Mouse (Mus musculus): ENCODE measurements around the gene Arhgap25. TPM values are rescaled to one million over a fixed set of nuclear protein-coding genes. Genes with fewer than 3 reads are reported as not detected.
"Not testable (repeated sequence)": the region's sequence is repeated elsewhere in the genome, so short reads cannot be mapped to it uniquely, and the experiment has no call there.

Arhgap25 gene
- polyA plus RNA-seq, 1 experiment from 2014 or later: 7.5 TPM

DNA sequence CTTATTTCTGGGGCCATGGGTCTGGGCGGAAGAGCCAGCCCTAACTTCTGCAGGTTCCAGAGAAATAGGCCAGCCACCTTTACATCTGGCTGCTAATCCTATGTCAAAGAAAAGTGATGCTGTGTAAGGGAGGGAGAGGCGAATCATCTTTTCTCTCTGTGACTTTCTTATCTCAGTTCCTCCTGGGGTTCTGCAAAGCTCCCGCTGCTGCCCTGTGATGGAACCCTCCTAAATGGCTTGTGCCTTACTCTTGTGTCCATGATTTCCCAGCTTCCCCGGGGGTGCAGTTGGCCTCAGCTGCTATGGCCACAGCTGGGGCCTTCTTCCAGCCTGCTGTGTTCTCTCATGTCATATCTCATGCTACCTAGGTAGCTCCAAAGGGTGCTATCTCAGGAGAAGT, 5.7 kb downstream of the Arhgap25 start:
- WGBS: 63% methylated on average over 4 of the region's 4 CpGs
- ATAC-seq (replicated peaks; ENCODE audit: extremely low read depth, insufficient read depth, low FRiP score): no peak
- Histone ChIP-seq H3K4me2 (ENCODE audit: low read depth, low read length) (no peak overlapping the region), H3K36me3 (ENCODE audit: control insufficient read depth, insufficient read depth) (no peaks in the 10 kb centered on the region), H3K27me3 (ENCODE audit: control insufficient read depth, insufficient read depth, low read length) (peaks cover 3% of the 10 kb centered on the region; the same call in 1 of the 2 replicates), H3K27ac (ENCODE audit: low read length) (no peak overlapping the region), H3K9ac (ENCODE audit: low read length) (no peak overlapping the region), H3K9me3 (replicated peaks; ENCODE audit: control insufficient read depth, low read length) (no peaks in the 10 kb centered on the region), H3K4me3 (ENCODE audit: low read length) (no peak overlapping the region), H3K4me1 (ENCODE audit: control insufficient read depth, insufficient read depth, low read length) (no peaks in the 10 kb centered on the region)

DNA sequence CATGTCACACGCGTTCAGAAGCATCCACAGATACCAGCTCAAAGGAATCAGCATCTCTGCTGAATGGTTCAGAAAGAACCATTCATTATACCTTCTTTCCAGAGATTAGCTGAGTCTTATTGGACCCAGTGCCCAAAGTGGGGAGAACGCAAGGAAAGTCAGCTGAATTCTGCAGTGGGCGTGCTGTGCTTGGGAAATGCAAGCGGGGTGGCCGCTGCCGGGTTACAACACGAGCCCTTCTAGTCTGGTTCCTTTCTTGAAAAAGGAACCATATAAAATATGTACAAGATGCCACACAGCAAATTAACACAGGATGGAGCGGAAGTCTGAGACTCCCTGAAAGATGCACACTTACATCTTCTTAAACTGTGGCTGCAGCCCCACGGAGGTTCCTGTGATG, 7.9 kb downstream of the Arhgap25 start:
- peaks cover 3% of the 10 kb centered on the region; the same call in 1 of the 2 replicates for H3K27me3 ChIP-seq (ENCODE audit: control insufficient read depth, insufficient read depth, low read length)
- no peak overlapping the region for H3K4me2 ChIP-seq (ENCODE audit: low read depth, low read length)
- WGBS: 90% methylated on average over 10 of the region's 10 CpGs
- ATAC-seq (replicated peaks; ENCODE audit: extremely low read depth, insufficient read depth, low FRiP score): no peak
- H3K4me3 ChIP-seq (ENCODE audit: low read length): no peak overlapping the region
- H3K9ac ChIP-seq (ENCODE audit: low read length): no peak overlapping the region
- no peaks in the 10 kb centered on the region for H3K9me3 ChIP-seq (replicated peaks; ENCODE audit: control insufficient read depth, low read length)
- H3K4me1 ChIP-seq (ENCODE audit: control insufficient read depth, insufficient read depth, low read length): no peaks in the 10 kb centered on the region
- no peaks in the 10 kb centered on the region for H3K36me3 ChIP-seq (ENCODE audit: control insufficient read depth, insufficient read depth)
- no peak overlapping the region for H3K27ac ChIP-seq (ENCODE audit: low read length)

DNA sequence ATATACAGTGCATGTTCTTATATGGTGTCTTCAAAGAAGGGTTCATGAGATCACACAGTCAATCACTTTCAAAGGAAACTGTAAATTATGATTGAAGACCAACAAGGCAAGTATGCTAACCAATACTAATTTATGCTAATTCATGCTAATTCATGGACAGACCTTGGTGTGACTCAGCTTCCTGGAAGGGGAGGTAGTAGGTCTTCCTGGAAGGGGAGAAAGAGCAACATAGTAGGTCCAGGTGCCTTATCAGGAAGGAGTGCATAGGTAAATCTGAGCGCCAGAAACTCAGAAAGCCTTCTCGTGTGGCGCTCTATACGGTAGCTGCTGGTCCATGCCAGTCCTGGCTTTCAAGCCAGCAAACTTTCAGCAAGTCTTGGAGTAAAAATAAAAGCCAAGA, 8.8 kb downstream of the Arhgap25 start:
- Histone ChIP-seq H3K4me2 (ENCODE audit: low read depth, low read length) (no peak overlapping the region), H3K9ac (ENCODE audit: low read length) (no peak overlapping the region), H3K36me3 (ENCODE audit: control insufficient read depth, insufficient read depth) (no peaks in the 10 kb centered on the region), H3K4me1 (ENCODE audit: control insufficient read depth, insufficient read depth, low read length) (no peaks in the 10 kb centered on the region), H3K27ac (ENCODE audit: low read length) (no peak overlapping the region), H3K4me3 (ENCODE audit: low read length) (no peak overlapping the region), H3K9me3 (replicated peaks; ENCODE audit: control insufficient read depth, low read length) (no peaks in the 10 kb centered on the region), H3K27me3 (ENCODE audit: control insufficient read depth, insufficient read depth, low read length) (peaks cover 6% of the 10 kb centered on the region; the same call in 1 of the 2 replicates)
- WGBS: 80% methylated on average over 4 of the region's 4 CpGs
- no peak for ATAC-seq (replicated peaks; ENCODE audit: extremely low read depth, insufficient read depth, low FRiP score)

DNA sequence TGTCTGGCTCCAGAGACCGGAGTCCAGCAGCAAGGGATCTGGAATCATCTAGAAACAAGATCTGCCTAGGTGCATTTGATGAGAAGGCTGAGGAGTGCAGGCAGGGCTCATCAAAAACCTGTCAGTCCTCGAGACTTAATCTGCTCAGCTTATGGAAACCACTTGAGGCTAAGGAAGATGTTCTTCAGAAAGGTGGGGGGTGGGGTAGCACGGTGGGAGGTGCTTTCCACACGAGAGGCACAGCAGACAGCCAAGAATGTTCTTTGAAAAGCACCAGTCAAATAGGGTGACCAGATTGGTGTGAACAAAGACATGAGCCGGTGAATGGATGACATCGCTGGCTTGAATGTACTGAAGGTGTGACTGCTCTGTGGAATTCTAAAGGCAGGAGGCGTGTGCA, 9.3 kb downstream of the Arhgap25 start:
- no peaks in the 10 kb centered on the region for H3K36me3 ChIP-seq (ENCODE audit: control insufficient read depth, insufficient read depth)
- H3K4me1 ChIP-seq (ENCODE audit: control insufficient read depth, insufficient read depth, low read length): no peaks in the 10 kb centered on the region
- no peak overlapping the region for H3K4me3 ChIP-seq (ENCODE audit: low read length)
- ATAC-seq (replicated peaks; ENCODE audit: extremely low read depth, insufficient read depth, low FRiP score): no peak
- H3K9ac ChIP-seq (ENCODE audit: low read length): no peak overlapping the region
- H3K9me3 ChIP-seq (replicated peaks; ENCODE audit: control insufficient read depth, low read length): no peaks in the 10 kb centered on the region
- H3K27ac ChIP-seq (ENCODE audit: low read length): no peak overlapping the region
- WGBS: 56% methylated on average over 7 of the region's 7 CpGs
- no peak overlapping the region for H3K4me2 ChIP-seq (ENCODE audit: low read depth, low read length)
- H3K27me3 ChIP-seq (ENCODE audit: control insufficient read depth, insufficient read depth, low read length): peaks cover 6% of the 10 kb centered on the region; the same call in 1 of the 2 replicates

DNA sequence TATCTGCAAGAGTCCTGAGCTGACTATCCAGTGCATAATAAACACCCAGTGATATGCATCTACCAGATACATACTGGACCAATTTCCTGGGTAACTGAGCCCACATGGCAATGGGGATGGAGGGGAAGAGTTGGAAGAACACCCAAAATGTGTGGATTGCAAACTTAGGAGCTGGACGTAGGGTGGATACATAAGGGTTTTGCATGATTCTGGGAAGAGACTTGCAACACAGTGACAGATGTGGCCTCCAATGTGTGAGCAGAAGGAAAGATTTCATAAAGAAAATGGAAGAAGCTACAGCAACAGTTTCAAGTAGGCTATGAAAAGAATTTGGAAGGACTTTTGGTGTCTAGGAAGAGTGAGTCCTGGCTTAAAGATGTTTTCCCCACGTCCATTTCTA, 10.0 kb downstream of the Arhgap25 start:
- no peak for ATAC-seq (replicated peaks; ENCODE audit: extremely low read depth, insufficient read depth, low FRiP score)
- WGBS: 69% methylated on average over 2 of the region's 2 CpGs
- no peak overlapping the region for H3K9ac ChIP-seq (ENCODE audit: low read length)
- no peak overlapping the region for H3K4me2 ChIP-seq (ENCODE audit: low read depth, low read length)
- no peak overlapping the region for H3K4me3 ChIP-seq (ENCODE audit: low read length)
- no peaks in the 10 kb centered on the region for H3K9me3 ChIP-seq (replicated peaks; ENCODE audit: control insufficient read depth, low read length)
- no peak overlapping the region for H3K27ac ChIP-seq (ENCODE audit: low read length)
- H3K27me3 ChIP-seq (ENCODE audit: control insufficient read depth, insufficient read depth, low read length): peaks cover 6% of the 10 kb centered on the region; the same call in 1 of the 2 replicates
- no peaks in the 10 kb centered on the region for H3K4me1 ChIP-seq (ENCODE audit: control insufficient read depth, insufficient read depth, low read length)
- no peaks in the 10 kb centered on the region for H3K36me3 ChIP-seq (ENCODE audit: control insufficient read depth, insufficient read depth)

DNA sequence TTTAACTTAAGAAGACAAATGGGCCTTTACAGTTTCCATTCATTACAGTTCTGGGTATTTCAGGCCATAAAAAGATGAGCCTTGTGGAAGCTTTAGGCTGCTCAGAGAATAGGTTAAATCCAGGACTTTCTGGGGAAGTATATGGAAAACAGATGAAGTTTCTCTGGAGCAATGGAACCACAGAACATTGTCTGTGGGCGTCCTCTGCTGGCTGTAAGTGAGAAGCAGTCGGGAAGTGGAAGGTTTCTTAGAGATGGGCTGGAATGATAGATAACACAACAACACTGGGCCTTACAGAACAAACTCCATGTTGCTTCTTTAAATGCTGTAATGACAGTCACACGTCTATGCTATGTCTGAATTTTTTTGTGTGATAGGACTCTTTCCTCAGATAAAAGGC, 10.8 kb downstream of the Arhgap25 start:
- Histone ChIP-seq H3K27ac (ENCODE audit: low read length) (no peak overlapping the region), H3K9me3 (replicated peaks; ENCODE audit: control insufficient read depth, low read length) (no peaks in the 10 kb centered on the region), H3K4me1 (ENCODE audit: control insufficient read depth, insufficient read depth, low read length) (no peaks in the 10 kb centered on the region), H3K4me2 (ENCODE audit: low read depth, low read length) (no peak overlapping the region), H3K9ac (ENCODE audit: low read length) (no peak overlapping the region), H3K27me3 (ENCODE audit: control insufficient read depth, insufficient read depth, low read length) (peaks cover 6% of the 10 kb centered on the region; the same call in 1 of the 2 replicates), H3K36me3 (ENCODE audit: control insufficient read depth, insufficient read depth) (no peaks in the 10 kb centered on the region), H3K4me3 (ENCODE audit: low read length) (no peak overlapping the region)
- 26% methylated on average over 3 of the region's 3 CpGs for WGBS
- ATAC-seq (replicated peaks; ENCODE audit: extremely low read depth, insufficient read depth, low FRiP score): no peak

DNA sequence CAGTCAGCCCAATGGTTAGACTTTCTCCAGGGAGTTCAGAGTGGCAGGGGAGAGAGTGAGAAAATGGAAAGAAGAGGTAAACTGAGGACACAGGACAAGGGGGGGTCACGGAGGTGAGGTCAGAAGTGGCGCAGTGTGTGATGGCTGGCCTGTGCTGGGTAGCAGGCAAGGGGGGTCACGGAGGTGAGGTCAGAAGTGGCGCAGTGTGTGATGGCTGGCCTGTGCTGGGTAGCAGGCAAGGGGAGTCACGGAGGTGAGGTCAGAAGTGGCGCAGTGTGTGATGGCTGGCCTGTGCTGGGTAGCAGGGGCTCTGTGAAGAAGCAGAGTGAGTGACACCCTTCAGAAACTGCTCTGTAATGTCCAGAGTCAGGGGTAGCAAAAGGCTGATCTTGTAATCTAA, 11.4 kb downstream of the Arhgap25 start:
- H3K9me3 ChIP-seq (replicated peaks; ENCODE audit: control insufficient read depth, low read length); H3K4me3 ChIP-seq (ENCODE audit: low read length); H3K4me2 ChIP-seq (ENCODE audit: low read depth, low read length); H3K9ac ChIP-seq (ENCODE audit: low read length); H3K27me3 ChIP-seq (ENCODE audit: control insufficient read depth, insufficient read depth, low read length); H3K27ac ChIP-seq (ENCODE audit: low read length); H3K4me1 ChIP-seq (ENCODE audit: control insufficient read depth, insufficient read depth, low read length); H3K36me3 ChIP-seq (ENCODE audit: control insufficient read depth, insufficient read depth); ATAC-seq (replicated peaks; ENCODE audit: extremely low read depth, insufficient read depth, low FRiP score): not testable (repeated sequence)
- 87% methylated on average over 6 of the region's 6 CpGs for WGBS

DNA sequence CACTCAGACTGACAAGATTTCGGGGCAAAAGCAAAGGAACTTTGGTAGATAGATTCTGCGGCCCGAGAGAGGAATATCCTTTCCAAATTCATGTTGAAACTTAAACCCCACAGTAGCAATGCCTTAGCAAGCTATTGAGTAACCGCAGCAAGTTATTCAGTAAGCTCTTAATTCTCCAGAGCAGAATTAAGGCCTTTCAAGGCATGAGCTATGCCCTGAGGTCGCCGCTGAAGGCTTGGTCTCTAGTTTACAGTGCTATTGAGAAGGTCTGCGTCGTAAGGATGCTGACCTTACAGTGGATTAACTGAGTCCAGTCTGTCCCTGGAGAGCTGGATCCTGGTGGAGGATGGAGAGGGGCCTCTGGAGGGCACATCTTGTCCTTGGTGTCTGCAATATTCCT, 12.5 kb downstream of the Arhgap25 start:
- no peak for ATAC-seq (replicated peaks; ENCODE audit: extremely low read depth, insufficient read depth, low FRiP score)
- H3K9ac ChIP-seq (ENCODE audit: low read length): no peak overlapping the region

DNA sequence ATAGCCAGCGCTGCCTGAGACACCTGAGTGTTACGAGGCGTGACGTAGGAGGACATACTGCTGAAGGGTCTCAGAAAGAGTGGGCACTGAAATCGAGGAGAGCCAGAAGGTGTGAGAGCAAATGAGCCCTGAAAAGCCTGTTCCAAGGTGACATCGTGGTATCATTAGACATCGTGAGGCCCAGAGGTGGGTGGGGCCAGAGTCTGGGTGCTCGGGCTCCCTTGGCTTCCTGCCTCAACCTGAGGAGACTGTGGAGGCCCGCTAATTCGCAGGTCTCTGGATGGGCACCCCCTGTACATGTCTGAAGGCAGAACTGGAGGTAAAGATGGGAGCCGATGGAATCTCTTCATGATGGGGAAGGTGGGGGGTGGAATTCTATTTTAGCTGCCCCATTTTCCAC, 13.2 kb downstream of the Arhgap25 start:
- no peaks in the 10 kb centered on the region for H3K9me3 ChIP-seq (replicated peaks; ENCODE audit: control insufficient read depth, low read length)
- peaks cover 9% of the 10 kb centered on the region for H3K27me3 ChIP-seq (ENCODE audit: control insufficient read depth, insufficient read depth, low read length)
- no peak overlapping the region for H3K9ac ChIP-seq (ENCODE audit: low read length)
- no peak overlapping the region for H3K27ac ChIP-seq (ENCODE audit: low read length)
- H3K4me3 ChIP-seq (ENCODE audit: low read length): no peak overlapping the region
- no peaks in the 10 kb centered on the region for H3K4me1 ChIP-seq (ENCODE audit: control insufficient read depth, insufficient read depth, low read length)
- H3K4me2 ChIP-seq (ENCODE audit: low read depth, low read length): no peak overlapping the region
- no peak for ATAC-seq (replicated peaks; ENCODE audit: extremely low read depth, insufficient read depth, low FRiP score)
- no peaks in the 10 kb centered on the region for H3K36me3 ChIP-seq (ENCODE audit: control insufficient read depth, insufficient read depth)
- 81% methylated on average over 11 of the region's 11 CpGs for WGBS

More for the DNA sequence above, 12.5 kb downstream of the Arhgap25 start:
- H3K36me3 ChIP-seq (ENCODE audit: control insufficient read depth, insufficient read depth): no peaks in the 10 kb centered on the region
- WGBS: 89% methylated on average over 8 of the region's 8 CpGs
- no peaks in the 10 kb centered on the region for H3K4me1 ChIP-seq (ENCODE audit: control insufficient read depth, insufficient read depth, low read length)
- no peak overlapping the region for H3K27ac ChIP-seq (ENCODE audit: low read length)
- no peak overlapping the region for H3K4me3 ChIP-seq (ENCODE audit: low read length)
- no peaks in the 10 kb centered on the region for H3K9me3 ChIP-seq (replicated peaks; ENCODE audit: control insufficient read depth, low read length)
- peaks cover 9% of the 10 kb centered on the region for H3K27me3 ChIP-seq (ENCODE audit: control insufficient read depth, insufficient read depth, low read length)
- H3K4me2 ChIP-seq (ENCODE audit: low read depth, low read length): no peak overlapping the region

DNA sequence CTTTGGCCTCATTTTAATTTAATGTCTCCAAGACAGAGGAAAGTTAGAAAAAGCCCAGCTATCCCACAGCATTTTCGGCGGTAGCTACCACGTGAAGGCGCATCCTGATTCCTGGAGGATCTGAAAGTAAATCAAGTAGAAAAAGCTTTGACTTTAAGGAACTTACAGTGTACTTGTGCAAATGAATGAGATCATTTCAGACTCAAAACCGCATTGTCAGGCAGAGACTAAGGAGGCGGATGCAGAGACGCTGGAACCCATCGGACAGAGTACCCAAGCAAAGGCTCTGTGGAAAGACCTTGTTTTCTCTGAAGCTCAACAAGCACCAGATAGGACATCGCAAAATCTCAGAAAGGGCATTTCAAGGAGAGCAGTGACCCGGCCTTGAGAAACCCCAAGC, 14.4 kb downstream of the Arhgap25 start:
- Histone ChIP-seq H3K27me3 (ENCODE audit: control insufficient read depth, insufficient read depth, low read length) (peaks cover 18% of the 10 kb centered on the region), H3K4me2 (ENCODE audit: low read depth, low read length) (no peak overlapping the region), H3K9ac (ENCODE audit: low read length) (no peak overlapping the region), H3K4me1 (ENCODE audit: control insufficient read depth, insufficient read depth, low read length) (no peaks in the 10 kb centered on the region), H3K9me3 (replicated peaks; ENCODE audit: control insufficient read depth, low read length) (no peaks in the 10 kb centered on the region), H3K27ac (ENCODE audit: low read length) (no peak overlapping the region), H3K4me3 (ENCODE audit: low read length) (no peak overlapping the region), H3K36me3 (ENCODE audit: control insufficient read depth, insufficient read depth) (no peaks in the 10 kb centered on the region)
- WGBS: 88% methylated on average over 10 of the region's 10 CpGs
- no peak for ATAC-seq (replicated peaks; ENCODE audit: extremely low read depth, insufficient read depth, low FRiP score)
